Mouse (Mus musculus): ENCODE measurements around the gene Mrtfb. TPM values are rescaled to one million over a fixed set of nuclear protein-coding genes. Genes with fewer than 3 reads are reported as not detected.
A peak's percentile ranks its signal among the peaks of the same experiment; 100 is the strongest.

Gene Mrtfb
- polyA plus RNA-seq, 1 experiment from 2014 or later, result 19.1 TPM

GRCm38 (mm10) chr16:13440468-13440867, 184.2 kb downstream of the Mrtfb start:
- ATAC-seq (ENCODE audit: low FRiP score), result no peak
- Histone ChIP-seq H3K4me1 (ENCODE audit: control insufficient read depth, insufficient read depth, low read length) (peaks cover 7% of the 10 kb centered on the region), H3K4me2 (no peak overlapping the region), H3K27ac (ENCODE audit: low read depth, low read length) (no peak overlapping the region), H3K9me3 (ENCODE audit: control insufficient read depth, low read length) (no peaks in the 10 kb centered on the region), H3K36me3 (ENCODE audit: control insufficient read depth, insufficient read depth, low read length) (no peaks in the 10 kb centered on the region), H3K4me3 (ENCODE audit: low read depth, low read length) (no peak overlapping the region), H3K9ac (ENCODE audit: low read length) (no peak overlapping the region), H3K27me3 (ENCODE audit: control insufficient read depth, insufficient read depth, low read length) (no peaks in the 10 kb centered on the region)
- no peak for DNase-seq (ENCODE audit: low spot score, missing footprints)
- 52% methylated on average over 6 of the region's 6 CpGs for WGBS

DNA sequence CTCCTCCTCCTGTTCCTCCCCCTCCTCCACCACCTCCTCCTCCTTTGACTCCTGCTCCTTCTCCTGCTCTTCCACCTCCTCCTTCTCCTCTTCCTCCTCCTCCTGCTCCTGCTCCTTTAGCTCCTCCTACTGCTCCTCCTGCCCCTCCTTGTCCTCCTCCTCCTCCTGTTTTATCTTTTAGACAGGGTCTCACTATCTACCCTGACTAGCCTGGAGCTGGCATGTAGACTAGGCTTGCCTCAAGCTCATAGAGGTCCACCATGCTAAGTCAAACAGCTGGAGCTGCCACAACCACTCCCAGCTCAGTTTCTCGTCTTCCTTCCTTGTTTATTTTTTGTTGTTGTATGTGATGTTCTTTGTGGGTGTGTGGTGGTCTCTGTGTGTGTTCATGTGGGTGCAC, 187.5 kb downstream of the Mrtfb start:
- no peak overlapping the region for H3K9ac ChIP-seq (ENCODE audit: low read length)
- WGBS, result 63% methylated on average over 1 of the region's 1 CpGs
- no peak overlapping the region for H3K4me2 ChIP-seq
- H3K27ac ChIP-seq (ENCODE audit: low read depth, low read length), result no peak overlapping the region
- no peak overlapping the region for H3K4me3 ChIP-seq (ENCODE audit: low read depth, low read length)
- no peaks in the 10 kb centered on the region for H3K9me3 ChIP-seq (ENCODE audit: control insufficient read depth, low read length)
- H3K36me3 ChIP-seq (ENCODE audit: control insufficient read depth, insufficient read depth, low read length), result no peaks in the 10 kb centered on the region
- H3K4me1 ChIP-seq (ENCODE audit: control insufficient read depth, insufficient read depth, low read length), result peaks cover 12% of the 10 kb centered on the region
- ATAC-seq (ENCODE audit: low FRiP score), result no peak
- DNase-seq (ENCODE audit: low spot score, missing footprints), result peak; percentile 45
- H3K27me3 ChIP-seq (ENCODE audit: control insufficient read depth, insufficient read depth, low read length), result peaks cover 16% of the 10 kb centered on the region

DNA sequence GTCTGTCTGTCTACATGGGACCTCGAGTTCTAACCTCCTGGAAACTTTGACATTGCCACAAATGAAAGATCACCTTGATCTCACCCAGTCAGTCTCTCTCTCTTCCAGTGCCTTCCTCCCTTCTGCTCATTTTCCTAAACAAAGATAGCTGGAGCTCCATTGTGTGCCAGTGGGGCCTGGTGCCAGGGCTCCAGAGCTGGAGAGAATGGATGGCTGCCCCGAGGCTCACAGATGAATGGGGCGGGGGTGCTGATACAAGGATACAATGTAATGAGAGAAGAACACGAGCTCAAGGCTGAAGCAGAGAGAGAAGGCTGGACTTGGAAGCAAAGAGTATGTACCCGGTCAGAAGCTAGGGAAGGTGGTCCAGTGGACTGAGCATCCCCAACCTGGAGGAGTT, 189.2 kb downstream of the Mrtfb start:
- H3K9ac ChIP-seq (ENCODE audit: low read length), result no peak overlapping the region
- no peak overlapping the region for H3K4me2 ChIP-seq
- no peaks in the 10 kb centered on the region for H3K36me3 ChIP-seq (ENCODE audit: control insufficient read depth, insufficient read depth, low read length)
- DNase-seq (ENCODE audit: low spot score, missing footprints) (no peak), ATAC-seq (ENCODE audit: low FRiP score) (no peak)
- H3K4me3 ChIP-seq (ENCODE audit: low read depth, low read length), result no peak overlapping the region
- H3K9me3 ChIP-seq (ENCODE audit: control insufficient read depth, low read length), result no peaks in the 10 kb centered on the region
- H3K27me3 ChIP-seq (ENCODE audit: control insufficient read depth, insufficient read depth, low read length), result peaks cover 31% of the 10 kb centered on the region
- WGBS, result 72% methylated on average over 5 of the region's 5 CpGs
- peaks cover 25% of the 10 kb centered on the region for H3K4me1 ChIP-seq (ENCODE audit: control insufficient read depth, insufficient read depth, low read length)
- no peak overlapping the region for H3K27ac ChIP-seq (ENCODE audit: low read depth, low read length)

DNA sequence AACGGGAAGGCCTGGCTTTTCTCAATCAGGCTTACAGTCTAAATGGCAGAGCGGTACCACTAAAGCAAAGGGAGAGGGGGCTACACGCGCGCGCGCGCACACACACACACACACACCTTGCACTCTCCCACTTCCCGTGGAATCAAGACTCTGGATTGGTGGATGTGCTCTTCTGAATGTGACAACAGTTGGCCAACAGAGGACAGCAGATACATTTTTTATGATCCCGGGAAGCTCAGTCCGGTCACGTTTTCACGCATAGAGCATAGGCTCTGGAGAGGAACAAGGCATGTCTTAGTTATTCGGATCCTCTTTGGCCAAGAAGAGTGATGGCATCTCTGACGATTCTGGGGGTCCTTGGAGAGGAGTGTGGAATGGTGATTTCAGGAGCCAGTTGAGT, 190.2 kb downstream of the Mrtfb start:
- Histone ChIP-seq H3K4me1 (ENCODE audit: control insufficient read depth, insufficient read depth, low read length) (peaks cover 34% of the 10 kb centered on the region), H3K9me3 (ENCODE audit: control insufficient read depth, low read length) (no peaks in the 10 kb centered on the region), H3K4me3 (ENCODE audit: low read depth, low read length) (peak overlapping the region; percentile 52), H3K27me3 (ENCODE audit: control insufficient read depth, insufficient read depth, low read length) (peaks cover 31% of the 10 kb centered on the region), H3K27ac (ENCODE audit: low read depth, low read length) (no peak overlapping the region), H3K9ac (ENCODE audit: low read length) (no peak overlapping the region; the same call in 1 of the 2 replicates), H3K4me2 (peak overlapping the region; percentile 100), H3K36me3 (ENCODE audit: control insufficient read depth, insufficient read depth, low read length) (no peaks in the 10 kb centered on the region)
- DNase-seq (ENCODE audit: low spot score, missing footprints) (peak; percentile 90), ATAC-seq (ENCODE audit: low FRiP score) (no peak)
- 20% methylated on average over 15 of the region's 15 CpGs for WGBS

- peak overlapping the region; percentile 70 for H3K9ac ChIP-seq (ENCODE audit: low read length)
- H3K4me3 ChIP-seq (ENCODE audit: low read depth, low read length), result peak overlapping the region; percentile 52
- H3K27ac ChIP-seq (ENCODE audit: low read depth, low read length), result no peak overlapping the region
- ATAC-seq (ENCODE audit: low FRiP score) (no peak), DNase-seq (ENCODE audit: low spot score, missing footprints) (peak; percentile 93)
- no peaks in the 10 kb centered on the region for H3K9me3 ChIP-seq (ENCODE audit: control insufficient read depth, low read length)
- no peaks in the 10 kb centered on the region for H3K36me3 ChIP-seq (ENCODE audit: control insufficient read depth, insufficient read depth, low read length)
- peak overlapping the region; percentile 100 for H3K4me2 ChIP-seq
- H3K4me1 ChIP-seq (ENCODE audit: control insufficient read depth, insufficient read depth, low read length), result peaks cover 35% of the 10 kb centered on the region
- peaks cover 31% of the 10 kb centered on the region for H3K27me3 ChIP-seq (ENCODE audit: control insufficient read depth, insufficient read depth, low read length)
- 2% methylated on average over 11 of the region's 11 CpGs for WGBS
These were observed 190.6 kb downstream of the Mrtfb start for GRCm38 (mm10) chr16:13446971-13447283.

GRCm38 (mm10) chr16:13447284-13448050, 191.2 kb downstream of the Mrtfb start:
- Histone ChIP-seq H3K36me3 (ENCODE audit: control insufficient read depth, insufficient read depth, low read length) (no peaks in the 10 kb centered on the region), H3K27ac (ENCODE audit: low read depth, low read length) (no peak overlapping the region), H3K9me3 (ENCODE audit: control insufficient read depth, low read length) (no peaks in the 10 kb centered on the region), H3K4me2 (peak overlapping the region; percentile 100), H3K9ac (ENCODE audit: low read length) (peak overlapping the region; percentile 70), H3K27me3 (ENCODE audit: control insufficient read depth, insufficient read depth, low read length) (peaks cover 31% of the 10 kb centered on the region), H3K4me3 (ENCODE audit: low read depth, low read length) (peak overlapping the region; percentile 52), H3K4me1 (ENCODE audit: control insufficient read depth, insufficient read depth, low read length) (peaks cover 35% of the 10 kb centered on the region)
- ATAC-seq (ENCODE audit: low FRiP score), result peak; percentile 66
- under 1% methylated on average over 31 of the region's 43 CpGs for WGBS
- DNase-seq (ENCODE audit: low spot score, missing footprints), result peak; percentile 92

DNA sequence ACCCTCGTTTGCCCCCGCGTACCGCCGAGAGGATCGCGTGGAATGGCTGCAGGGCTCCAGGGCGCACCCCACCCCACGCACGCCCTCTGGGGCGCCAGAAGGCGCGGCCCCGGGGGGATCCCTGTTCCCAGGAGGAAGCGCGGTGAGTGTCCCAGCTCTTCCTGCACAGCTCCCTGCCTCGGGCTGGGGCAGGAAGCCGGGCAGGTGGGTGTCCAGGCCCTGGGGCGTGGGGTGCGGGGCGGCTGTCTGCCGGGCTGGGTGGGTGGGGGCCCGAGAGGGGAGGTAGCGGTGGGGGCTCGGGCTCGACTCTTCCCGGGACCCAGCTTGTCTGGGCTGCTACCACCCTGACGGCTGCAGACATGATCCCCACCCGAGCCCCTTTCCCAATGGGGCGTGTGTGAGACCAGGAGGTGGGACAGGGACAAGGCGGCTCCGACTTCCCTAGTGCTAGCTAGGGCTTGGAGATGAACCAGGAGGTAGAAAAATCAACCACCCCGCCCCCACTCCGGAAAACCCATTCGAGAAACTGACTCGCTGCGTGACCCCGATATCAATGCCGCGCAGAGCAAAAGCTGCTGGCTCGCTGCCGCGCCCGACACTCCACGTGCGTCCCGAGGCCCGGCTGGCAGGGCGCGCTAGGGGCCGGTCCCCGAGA, 191.9 kb downstream of the Mrtfb start:
- DNase-seq (ENCODE audit: low spot score, missing footprints), result peak; percentile 96
- Histone ChIP-seq H3K4me2 (peak overlapping the region; percentile 100), H3K27ac (ENCODE audit: low read depth, low read length) (no peak overlapping the region), H3K36me3 (ENCODE audit: control insufficient read depth, insufficient read depth, low read length) (no peaks in the 10 kb centered on the region), H3K9me3 (ENCODE audit: control insufficient read depth, low read length) (no peaks in the 10 kb centered on the region), H3K9ac (ENCODE audit: low read length) (peak overlapping the region; percentile 70), H3K4me1 (ENCODE audit: control insufficient read depth, insufficient read depth, low read length) (peaks cover 35% of the 10 kb centered on the region), H3K27me3 (ENCODE audit: control insufficient read depth, insufficient read depth, low read length) (peaks cover 31% of the 10 kb centered on the region), H3K4me3 (ENCODE audit: low read depth, low read length) (peak overlapping the region; percentile 52)
- ATAC-seq (ENCODE audit: low FRiP score), result peak; percentile 63
- WGBS, result under 1% methylated on average over 52 of the region's 52 CpGs

GRCm38 (mm10) chr16:13448706-13449090, 192.4 kb downstream of the Mrtfb start:
- H3K27ac ChIP-seq (ENCODE audit: low read depth, low read length), result no peak overlapping the region
- 8% methylated on average over 8 of the region's 8 CpGs for WGBS
- no peaks in the 10 kb centered on the region for H3K9me3 ChIP-seq (ENCODE audit: control insufficient read depth, low read length)
- peak; percentile 92 for DNase-seq (ENCODE audit: low spot score, missing footprints)
- peak overlapping the region; percentile 70 for H3K9ac ChIP-seq (ENCODE audit: low read length)
- H3K27me3 ChIP-seq (ENCODE audit: control insufficient read depth, insufficient read depth, low read length), result peaks cover 31% of the 10 kb centered on the region
- no peak for ATAC-seq (ENCODE audit: low FRiP score)
- peak overlapping the region; percentile 100 for H3K4me2 ChIP-seq
- H3K36me3 ChIP-seq (ENCODE audit: control insufficient read depth, insufficient read depth, low read length), result no peaks in the 10 kb centered on the region
- peak overlapping the region; percentile 52 for H3K4me3 ChIP-seq (ENCODE audit: low read depth, low read length)
- peaks cover 35% of the 10 kb centered on the region for H3K4me1 ChIP-seq (ENCODE audit: control insufficient read depth, insufficient read depth, low read length)

DNA sequence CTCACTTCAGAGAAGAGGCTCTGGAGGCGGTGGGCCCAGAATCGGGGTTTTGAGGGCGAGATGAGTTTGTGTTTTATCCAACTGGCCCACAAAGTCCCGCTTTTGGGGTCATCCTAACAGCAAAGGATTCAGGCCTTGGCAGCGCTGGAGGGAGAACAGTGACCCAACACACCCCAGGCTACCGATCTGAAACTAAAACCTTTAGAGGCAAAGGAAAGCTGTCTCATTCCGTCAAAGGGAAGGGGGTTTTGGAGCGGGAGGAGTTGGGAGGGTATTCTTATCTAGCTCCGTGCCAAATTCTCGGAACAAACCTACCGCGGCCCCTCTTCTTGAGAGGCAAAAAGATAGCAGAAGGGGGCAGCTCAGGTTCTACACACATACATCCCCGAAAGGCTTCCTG, 193.2 kb downstream of the Mrtfb start:
- Histone ChIP-seq H3K27me3 (ENCODE audit: control insufficient read depth, insufficient read depth, low read length) (peaks cover 31% of the 10 kb centered on the region), H3K4me2 (peak overlapping the region; percentile 29; the same call in 1 of the 2 replicates), H3K9me3 (ENCODE audit: control insufficient read depth, low read length) (no peaks in the 10 kb centered on the region), H3K9ac (ENCODE audit: low read length) (no peak overlapping the region; the same call in 1 of the 2 replicates), H3K4me1 (ENCODE audit: control insufficient read depth, insufficient read depth, low read length) (peaks cover 43% of the 10 kb centered on the region), H3K36me3 (ENCODE audit: control insufficient read depth, insufficient read depth, low read length) (no peaks in the 10 kb centered on the region), H3K4me3 (ENCODE audit: low read depth, low read length) (no peak overlapping the region), H3K27ac (ENCODE audit: low read depth, low read length) (no peak overlapping the region)
- DNase-seq (ENCODE audit: low spot score, missing footprints) (peak; percentile 91), ATAC-seq (ENCODE audit: low FRiP score) (no peak)
- WGBS, result 8% methylated on average over 13 of the region's 13 CpGs
